Mouse (Mus musculus) olfactory bulb, adult 2 months (tissue): Measurements from ENCODE around the gene Tex33.

Experiments used
- CTCF ChIP-seq: fragments of 200-500 bp; IDR thresholded peaks from 2 replicates; pipeline ENCODE4 v1.5.1; 2012; ENCODE audit warnings: low read depth, mild to moderate bottlenecking, low read length, moderate library complexity; ENCODE audit not compliant: insufficient read depth
- POLR2A ChIP-seq: fragments of 200-500 bp; IDR thresholded peaks from 2 replicates; pipeline ENCODE4 v1.6.1; 2012; ENCODE audit warnings: mild to moderate bottlenecking, low read depth, low read length, moderate library complexity; ENCODE audit not compliant: insufficient read depth

- TF ChIP-seq POLR2A (no peak), CTCF (no peak)
These were observed 21.5 kb downstream of the Tex33 start for GRCm38 (mm10) chr15:78374204-78374603.
